Mouse (Mus musculus) monocyte, adult 5-6 weeks (primary cell): Measurements from ENCODE around the gene Olfr180. TPM values are rescaled to one million over a fixed set of nuclear protein-coding genes. Genes with fewer than 3 reads are reported as not detected.

Experiments used
- ATAC-seq: fragments of 153-309, 156-312 bp; replicated peaks from 2 replicates; pipeline ENCODE4 v1.8.0; 2017; ENCODE audit warnings: mild to moderate bottlenecking; ENCODE audit not compliant: low TSS enrichment, insufficient number of reproducible peaks, severe bottlenecking, poor library complexity, low FRiP score
- total RNA-seq: library from RNA; stranded (forward); fragments of 200-1000, 200-491, 200-594 nt; gene quantifications from 3 replicates; pipeline ENCODE4 v1.2.3, GENCODE M21; 2017

Gene Olfr180
- total RNA-seq, result not detected in 3 replicates

- no peak for ATAC-seq
Measured at GRCm38 (mm10) chr16:58929292-58929691, at the start of gene Olfr180. TSS of gene Olfr180 (minus strand) at chr16:58929392.

- ATAC-seq, result no peak
Measured at GRCm38 (mm10) chr16:58928655-58929054, 537 bp downstream of the Olfr180 start, which contains the start of gene Olfr181. TSS of gene Olfr181 (minus strand) at chr16:58928755.

GRCm38 (mm10) chr16:58891963-58892362 lies 37.2 kb downstream of the Olfr180 start, which contains the start of gene Olfr178:
TSS of gene Olfr178 (minus strand) at chr16:58892063.
- no peak for ATAC-seq

GRCm38 (mm10) chr16:58884416-58884815 lies 44.8 kb downstream of the Olfr180 start:
- ATAC-seq, result no peak

GRCm38 (mm10) chr16:58874668-58875067 lies 54.5 kb downstream of the Olfr180 start, which contains the start of gene Olfr177:
TSS of gene Olfr177 (minus strand) at chr16:58874768.
- no peak for ATAC-seq

Other genes with a start within 250 kb of the Olfr180 start
- 1.7 TPM in 1 of 3 replicates, not detected in the others for gene Gpr15, start 210.3 kb downstream of the Olfr180 start, total RNA-seq
- gene Cldnd1, start 201.5 kb downstream of the Olfr180 start, total RNA-seq, result 14.5 to 60.0 TPM (median 53.1 TPM) in 3 replicates
- not detected in 3 replicates for gene Olfr172, start 166.2 kb downstream of the Olfr180 start, total RNA-seq
- gene Olfr173, start 129.1 kb downstream of the Olfr180 start, total RNA-seq, result not detected in 3 replicates
- gene Olfr175-ps1, start 102.6 kb downstream of the Olfr180 start, total RNA-seq, result not detected in 3 replicates
- gene Olfr177, start 54.6 kb downstream of the Olfr180 start, total RNA-seq, result not detected in 3 replicates
- gene Olfr178, start 37.3 kb downstream of the Olfr180 start, total RNA-seq, result not detected in 3 replicates
- gene Olfr181, start 637 bp downstream of the Olfr180 start, total RNA-seq, result not detected in 3 replicates
- gene Olfr183, start 66.0 kb upstream of the Olfr180 start, total RNA-seq, result not detected in 3 replicates
- gene Olfr186, start 100.9 kb upstream of the Olfr180 start, total RNA-seq, result not detected in 3 replicates
- not detected in 3 replicates for gene Olfr187, start 110.4 kb upstream of the Olfr180 start, total RNA-seq
- under 0.01 to 0.32 TPM in 2 of 3 replicates, not detected in the other for gene Olfr190, start 148.6 kb upstream of the Olfr180 start, total RNA-seq
- gene Olfr191, start 160.4 kb upstream of the Olfr180 start, total RNA-seq, result not detected in 3 replicates
- not detected in 3 replicates for gene Olfr193, start 182.5 kb upstream of the Olfr180 start, total RNA-seq
- gene Olfr194, start 191.7 kb upstream of the Olfr180 start, total RNA-seq, result not detected in 3 replicates
- gene Olfr195, start 217.7 kb upstream of the Olfr180 start, total RNA-seq, result not detected in 3 replicates
- not detected in 3 replicates for gene Olfr196, start 241.1 kb upstream of the Olfr180 start, total RNA-seq